Mouse (Mus musculus) testis, adult 2 months (tissue): ENCODE data around the gene Adamtsl4.

Source experiments
- CTCF ChIP-seq: fragments of 200-500 bp; IDR thresholded peaks from 2 replicates; pipeline ENCODE4 v1.5.1; 2012; ENCODE audit warnings: low read depth, mild to moderate bottlenecking, inconsistent platforms, low read length, moderate library complexity; ENCODE audit not compliant: control insufficient read depth, insufficient read depth, insufficient replicate concordance
- POLR2A ChIP-seq: fragments of 200-500 bp; IDR thresholded peaks from 2 replicates; pipeline ENCODE4 v1.6.1; 2012; ENCODE audit warnings: low read depth, mild to moderate bottlenecking, inconsistent platforms, low read length, moderate library complexity; ENCODE audit not compliant: control insufficient read depth

- TF ChIP-seq CTCF (no peak), POLR2A (no peak)
These were observed 45.2 kb upstream of the Adamtsl4 start for GRCm38 (mm10) chr3:95732744-95733521.
